Mouse (Mus musculus): ENCODE results near the gene St8sia1. TPM values are rescaled to one million over a fixed set of nuclear protein-coding genes. Genes with fewer than 3 reads are reported as not detected.

St8sia1 gene
- polyA plus RNA-seq, 1 experiment from 2014 or later = 2.9 TPM

Other genes with a start within 250 kb of the St8sia1 start
- 92.4 and 96.0 TPM in 2 replicates for gene Cmas, start 207.8 kb downstream of the St8sia1 start, polyA plus RNA-seq (2016; fragmentation: Nextera tagmentation; extraction: Ambion mirVana)
- not detected in 2 replicates for gene Sult6b2, start 159.9 kb downstream of the St8sia1 start, polyA plus RNA-seq (2016; fragmentation: Nextera tagmentation; extraction: Ambion mirVana)
- 35.9 and 40.6 TPM in 2 replicates for gene C2cd5, start 135.7 kb upstream of the St8sia1 start, polyA plus RNA-seq (2016; fragmentation: Nextera tagmentation; extraction: Ambion mirVana)
- 30.7 TPM in 2 replicates for gene Etnk1, start 202.8 kb upstream of the St8sia1 start, polyA plus RNA-seq (2016; fragmentation: Nextera tagmentation; extraction: Ambion mirVana)